Mouse (Mus musculus) heart, postnatal 0 days (tissue): ENCODE results near the gene Olfr93.

Source experiments
- CTCF ChIP-seq: IDR thresholded peaks from 2 replicates; pipeline ENCODE4 v1.5.1; 2016; ENCODE audit warnings: antibody characterized with exemption, control low read depth, low read depth
- EP300 ChIP-seq: IDR thresholded peaks from 2 replicates; pipeline ENCODE4 v1.6.1; 2016; ENCODE audit warnings: antibody characterized with exemption, low read depth

DNA sequence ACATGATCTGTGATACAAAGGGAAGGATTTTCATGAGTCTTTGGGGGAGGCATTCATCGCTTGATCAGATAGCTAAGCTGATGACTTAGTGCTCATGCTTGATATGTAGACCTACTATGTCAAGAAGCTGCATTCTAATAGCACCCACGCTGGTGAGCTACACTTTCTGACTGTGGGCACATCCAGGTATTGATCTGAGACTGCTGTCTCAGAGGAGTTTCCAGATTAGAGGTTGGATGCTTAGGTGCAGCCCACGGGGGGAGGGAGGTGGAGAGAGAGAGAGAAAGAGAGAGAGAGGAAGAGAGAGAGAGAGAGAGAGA lies 42.6 kb upstream of the Olfr93 start:
- TF ChIP-seq CTCF (no peak), EP300 (no peak)
